Mouse (Mus musculus): ENCODE data around the gene Usp48.

GRCm38 (mm10) chr4:137680721-137681120, 87.2 kb downstream of the Usp48 start:
- no peak for TF ChIP-seq CTCF (IDR thresholded peaks at IDR 0.05; ENCODE audit: low read depth, low read length)
- TF ChIP-seq GATA1 (IDR thresholded peaks at IDR 0.05; ENCODE audit: borderline replicate concordance, low read length), result no peak

All from G1E (cell line).